Mouse (Mus musculus): Measurements from ENCODE around the gene Alpl. TPM values are rescaled to one million over a fixed set of nuclear protein-coding genes. Genes with fewer than 3 reads are reported as not detected.
A peak's percentile ranks its signal among the peaks of the same experiment; 100 is the strongest.

Alpl gene
- total RNA-seq, 2 experiments from 2014 or later = 4.3 to 7.0 TPM

- intact Hi-C loops (cut with DNase I; ENCODE audit: low total_unique reads) = no loop called here
- no peak for DNase-seq
These were observed 69.3 kb downstream of the Alpl start for GRCm38 (mm10) chr4:137726739-137727505.

- no peak for DNase-seq
- intact Hi-C loops (cut with DNase I; ENCODE audit: low total_unique reads) = no loop called here
These were observed 70.5 kb downstream of the Alpl start for GRCm38 (mm10) chr4:137725541-137726145.

GRCm38 (mm10) chr4:137724766-137725165 is 71.4 kb downstream of the Alpl start:
- peak; percentile 75 for DNase-seq
- intact Hi-C loops (cut with DNase I; ENCODE audit: low total_unique reads) = no loop called here

- intact Hi-C loops (cut with DNase I; ENCODE audit: low total_unique reads) = no loop called here
- DNase-seq = peak; percentile 35
These were observed 72.0 kb downstream of the Alpl start for GRCm38 (mm10) chr4:137724212-137724611.

GRCm38 (mm10) chr4:137723527-137723926 is 72.7 kb downstream of the Alpl start:
- DNase-seq = no peak
- intact Hi-C loops (cut with DNase I; ENCODE audit: low total_unique reads) = no loop called here

GRCm38 (mm10) chr4:137722692-137723427 is 73.3 kb downstream of the Alpl start:
- intact Hi-C loops (cut with DNase I; ENCODE audit: low total_unique reads) = no loop called here
- DNase-seq = peak; percentile 59

GRCm38 (mm10) chr4:137722230-137722629 is 74.0 kb downstream of the Alpl start:
- DNase-seq = no peak
- intact Hi-C loops (cut with DNase I; ENCODE audit: low total_unique reads) = no loop called here

- intact Hi-C loops (cut with DNase I; ENCODE audit: low total_unique reads) = loop anchor here (2.0 kb wide), 1 partner anchor 45 kb away; no protein-coding TSS in a partner anchor
- no peak for DNase-seq
These were observed 74.6 kb downstream of the Alpl start for GRCm38 (mm10) chr4:137721563-137721962.

GRCm38 (mm10) chr4:137719378-137720077 is 76.7 kb downstream of the Alpl start:
- intact Hi-C loops (cut with DNase I; ENCODE audit: low total_unique reads) = loop anchor here (2.0 kb wide), 1 partner anchor 43 kb away; no protein-coding TSS in a partner anchor
- DNase-seq = no peak

GRCm38 (mm10) chr4:137717671-137718070 is 78.5 kb downstream of the Alpl start:
- DNase-seq = no peak
- intact Hi-C loops (cut with DNase I; ENCODE audit: low total_unique reads) = no loop called here

- intact Hi-C loops (cut with DNase I; ENCODE audit: low total_unique reads) = no loop called here
- DNase-seq = no peak
These were observed 79.2 kb downstream of the Alpl start for GRCm38 (mm10) chr4:137717005-137717404.

- intact Hi-C loops (cut with DNase I; ENCODE audit: low total_unique reads) = no loop called here
These were observed 82.1 kb downstream of the Alpl start for GRCm38 (mm10) chr4:137714020-137714624.

GRCm38 (mm10) chr4:137712963-137713362 is 83.2 kb downstream of the Alpl start:
- no peak for DNase-seq
- intact Hi-C loops (cut with DNase I; ENCODE audit: low total_unique reads) = no loop called here

More at GRCm38 (mm10) chr4:137714020-137714624, 82.1 kb downstream of the Alpl start:
- no peak for DNase-seq

- peak; percentile 88 for DNase-seq
- intact Hi-C loops (cut with DNase I; ENCODE audit: low total_unique reads) = no loop called here
These were observed 88.8 kb downstream of the Alpl start for GRCm38 (mm10) chr4:137707216-137707990.

- intact Hi-C loops (cut with DNase I; ENCODE audit: low total_unique reads) = no loop called here
- DNase-seq = no peak
These were observed 89.7 kb downstream of the Alpl start for GRCm38 (mm10) chr4:137706510-137706909.

GRCm38 (mm10) chr4:137705379-137705778 is 90.8 kb downstream of the Alpl start:
- no peak for DNase-seq
- intact Hi-C loops (cut with DNase I; ENCODE audit: low total_unique reads) = no loop called here

GRCm38 (mm10) chr4:137704561-137704960 is 91.6 kb downstream of the Alpl start:
- intact Hi-C loops (cut with DNase I; ENCODE audit: low total_unique reads) = no loop called here
- DNase-seq = no peak

- intact Hi-C loops (cut with DNase I; ENCODE audit: low total_unique reads) = no loop called here
- DNase-seq = no peak
These were observed 93.1 kb downstream of the Alpl start for GRCm38 (mm10) chr4:137703077-137703476.

- intact Hi-C loops (cut with DNase I; ENCODE audit: low total_unique reads) = no loop called here
- no peak for DNase-seq
These were observed 95.2 kb downstream of the Alpl start for GRCm38 (mm10) chr4:137700960-137701359.
